Comparison of ENCODE assay signal across 9 mouse cellular contexts in the genomic region with DNA sequence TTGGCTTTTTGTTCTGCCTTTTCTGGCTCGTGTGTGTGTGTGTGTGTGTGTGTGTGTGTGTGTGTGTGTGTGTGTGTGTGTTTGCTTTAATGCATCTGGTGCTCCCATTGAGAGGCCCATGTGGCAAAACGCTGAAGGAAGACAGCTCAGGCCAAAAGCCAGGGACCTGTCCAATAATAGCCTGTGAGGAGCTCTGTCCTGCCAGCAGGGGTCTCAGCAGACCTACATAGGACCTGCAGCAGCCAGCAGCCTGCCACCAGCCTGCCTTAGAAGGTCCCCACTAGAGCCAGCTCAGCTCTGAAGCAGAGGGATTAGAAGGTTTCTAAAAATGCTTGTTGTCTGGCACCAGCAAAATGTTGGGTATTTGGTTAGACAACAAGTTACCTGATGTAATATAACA. TPM values are rescaled to one million over a fixed set of nuclear protein-coding genes. Genes with fewer than 3 reads are reported as not detected.
DNase-seq lines count a peak whose midpoint lies in the region; ATAC-seq and TF ChIP-seq lines count a peak whose summit lies in the region.
"Had no signal": no experiment of that assay in that cellular context is flagged by ENCODE, and none has a peak within 500 bp of the region (broad histone marks: within the 10 kb centered on the region; RNA-seq: fewer than 3 reads in every experiment).

No protein-coding gene starts in this region.

- no peak overlapping the region for H3K27ac ChIP-seq in lung, embryonic 15.5 days
- no peak overlapping the region for H3K27ac ChIP-seq in embryonic facial prominence, embryonic 10.5 days (replicated peaks)
- no peak overlapping the region for H3K27ac ChIP-seq in kidney, postnatal 0 days
- H3K27ac ChIP-seq in midbrain, embryonic 14.5 days (replicated peaks; ENCODE audit: low read depth, low read length): no peak overlapping the region
- H3K27ac ChIP-seq: embryonic facial prominence, embryonic 13.5 days had no signal

- ATAC-seq in lung, embryonic 15.5 days (ENCODE audit: borderline replicate concordance, extremely low read depth, low FRiP score, low TSS enrichment): peak; percentile 65; the same call in 1 of the 2 replicates
- ATAC-seq in kidney, postnatal 0 days (replicated peaks; ENCODE audit: low FRiP score, low read depth): peak; percentile 78
- ATAC-seq in midbrain, embryonic 14.5 days (ENCODE audit: low FRiP score, low TSS enrichment): peak; percentile 69; the same call in 1 of the 2 replicates

- WGBS in lung, embryonic 15.5 days: 4% methylated on average over 2 of the region's 2 CpGs
- WGBS in embryonic facial prominence, embryonic 10.5 days: 32% methylated on average over 2 of the region's 2 CpGs
- 18% methylated on average over 2 of the region's 2 CpGs for WGBS in kidney, postnatal 0 days
- WGBS in midbrain, embryonic 14.5 days: 9% methylated on average over 2 of the region's 2 CpGs

- H3K36me3 ChIP-seq in lung, embryonic 15.5 days: no peaks in the 10 kb centered on the region
- H3K36me3 ChIP-seq in embryonic facial prominence, embryonic 10.5 days (replicated peaks): no peaks in the 10 kb centered on the region
- H3K36me3 ChIP-seq in kidney, postnatal 0 days (ENCODE audit: insufficient read depth, low read length): no peaks in the 10 kb centered on the region
- no peaks in the 10 kb centered on the region for H3K36me3 ChIP-seq in midbrain, embryonic 14.5 days (ENCODE audit: control insufficient read depth, insufficient read depth, low read length)
- H3K36me3 ChIP-seq: embryonic facial prominence, embryonic 13.5 days had no signal

- H3K4me2 ChIP-seq in lung, embryonic 15.5 days: no peak overlapping the region
- no peak overlapping the region for H3K4me2 ChIP-seq in kidney, postnatal 0 days (ENCODE audit: low read length)
- no peak overlapping the region for H3K4me2 ChIP-seq in midbrain, embryonic 14.5 days (ENCODE audit: low read length)
- H3K4me2 ChIP-seq: embryonic facial prominence, embryonic 13.5 days had no signal

- peak; percentile 76 for TF ChIP-seq CTCF in kidney, postnatal 0 days (IDR thresholded peaks at IDR 0.05; ENCODE audit: low read depth)

- no peaks in the 10 kb centered on the region for H3K27me3 ChIP-seq in lung, embryonic 15.5 days
- no peaks in the 10 kb centered on the region for H3K27me3 ChIP-seq in embryonic facial prominence, embryonic 10.5 days (replicated peaks; ENCODE audit: low read depth, poor library complexity, severe bottlenecking)
- no peaks in the 10 kb centered on the region for H3K27me3 ChIP-seq in kidney, postnatal 0 days (ENCODE audit: insufficient read depth, low read length)
- no peaks in the 10 kb centered on the region for H3K27me3 ChIP-seq in midbrain, embryonic 14.5 days (ENCODE audit: control insufficient read depth, insufficient read depth, low read length)
- H3K27me3 ChIP-seq: embryonic facial prominence, embryonic 13.5 days had no signal

- DNase-seq in lung, postnatal 36 days: no peak
- peak; percentile 97 for DNase-seq in brain, adult 2 months (ENCODE audit: low read depth, low spot score)
- DNase-seq in embryonic facial prominence, embryonic 10.5 days (ENCODE audit: low spot score): peak; percentile 57
- peak; percentile 57 for DNase-seq in kidney, postnatal 0 days (ENCODE audit: low spot score)
- DNase-seq in midbrain, embryonic 14.5 days: peak; percentile 76
- DNase-seq in right cerebral cortex, postnatal 25 days: no peak
- no peak for DNase-seq in layer of hippocampus, postnatal 25 days (ENCODE audit: extremely low spot score in 1 of 2, low spot score in 1 of 2)

- H3K9me3 ChIP-seq in lung, embryonic 15.5 days: no peaks in the 10 kb centered on the region
- H3K9me3 ChIP-seq in embryonic facial prominence, embryonic 10.5 days: no peaks in the 10 kb centered on the region
- no peaks in the 10 kb centered on the region for H3K9me3 ChIP-seq in kidney, postnatal 0 days (replicated peaks; ENCODE audit: low read length)
- H3K9me3 ChIP-seq in midbrain, embryonic 14.5 days (ENCODE audit: control insufficient read depth, low read length): no peaks in the 10 kb centered on the region
- H3K9me3 ChIP-seq: embryonic facial prominence, embryonic 13.5 days had no signal

- no peak overlapping the region for H3K9ac ChIP-seq in lung, embryonic 15.5 days
- H3K9ac ChIP-seq in kidney, postnatal 0 days (ENCODE audit: low read depth, low read length): no peak overlapping the region
- no peak overlapping the region for H3K9ac ChIP-seq in midbrain, embryonic 14.5 days (replicated peaks; ENCODE audit: low read length)
- H3K9ac ChIP-seq: embryonic facial prominence, embryonic 13.5 days had no signal

- no peak overlapping the region for H3K4me3 ChIP-seq in lung, embryonic 15.5 days
- no peak overlapping the region for H3K4me3 ChIP-seq in embryonic facial prominence, embryonic 10.5 days
- H3K4me3 ChIP-seq in kidney, postnatal 0 days (replicated peaks; ENCODE audit: low read depth, low read length): no peak overlapping the region
- H3K4me3 ChIP-seq in midbrain, embryonic 14.5 days (replicated peaks; ENCODE audit: low read depth, low read length): no peak overlapping the region
- H3K4me3 ChIP-seq: embryonic facial prominence, embryonic 13.5 days had no signal

- no peaks in the 10 kb centered on the region for H3K4me1 ChIP-seq in lung, embryonic 15.5 days
- H3K4me1 ChIP-seq in embryonic facial prominence, embryonic 10.5 days: peaks cover 3% of the 10 kb centered on the region; the same call in 1 of the 2 replicates
- H3K4me1 ChIP-seq in kidney, postnatal 0 days (replicated peaks; ENCODE audit: insufficient read depth, low read length): no peaks in the 10 kb centered on the region
- H3K4me1 ChIP-seq in midbrain, embryonic 14.5 days (ENCODE audit: control insufficient read depth, insufficient read depth, low read length): no peaks in the 10 kb centered on the region
- H3K4me1 ChIP-seq: embryonic facial prominence, embryonic 13.5 days had no signal

RNA-seq across cellular contexts. Expression of a gene that starts 14.2 kb away (rescaled TPM):
- polyA plus RNA-seq in lung, embryonic 15.5 days (2015; fragmentation: Nextera tagmentation; extraction: Ambion mirVana): 126 and 127 TPM in 2 replicates
- 123 and 134 TPM in 2 replicates for polyA plus RNA-seq in embryonic facial prominence, embryonic 10.5 days (2016; fragmentation: Nextera tagmentation; extraction: Ambion mirVana)
- 138 and 139 TPM in 2 replicates for polyA plus RNA-seq in kidney, postnatal 0 days (2015; fragmentation: Nextera tagmentation; extraction: Ambion mirVana)
- polyA plus RNA-seq in midbrain, embryonic 14.5 days (2014; fragmentation: Nextera tagmentation; extraction: Ambion mirVana): 136 and 137 TPM in 2 replicates
- total RNA-seq in layer of hippocampus, postnatal 25 days (2021): 10 to 100 TPM; 59.3 to 70.8 TPM

RNA-seq across cellular contexts. Expression of a gene that starts 33.5 kb away (rescaled TPM):
- polyA plus RNA-seq in lung, embryonic 15.5 days (2015; fragmentation: Nextera tagmentation; extraction: Ambion mirVana): 0.12 and 0.13 TPM in 2 replicates
- polyA plus RNA-seq in embryonic facial prominence, embryonic 10.5 days (2016; fragmentation: Nextera tagmentation; extraction: Ambion mirVana): 0.16 and 0.19 TPM in 2 replicates
- polyA plus RNA-seq in kidney, postnatal 0 days (2015; fragmentation: Nextera tagmentation; extraction: Ambion mirVana): 2.8 TPM in 2 replicates
- polyA plus RNA-seq in midbrain, embryonic 14.5 days (2014; fragmentation: Nextera tagmentation; extraction: Ambion mirVana): 4.7 and 6.0 TPM in 2 replicates
- total RNA-seq in layer of hippocampus, postnatal 25 days (2021): 10 to 100 TPM; 51.9 to 53.2 TPM

Comparison
In these comparisons a context has a peak if more than half of its experiments do, and no peak if none do; other contexts are left out.
1. DNase-seq: peak in brain, adult 2 months (single experiment), embryonic facial prominence, embryonic 10.5 days (single experiment), kidney, postnatal 0 days (single experiment) and midbrain, embryonic 14.5 days (single experiment); none in lung, postnatal 36 days (single experiment), right cerebral cortex, postnatal 25 days (single experiment) and layer of hippocampus, postnatal 25 days (0 of 2).
2. Peak in every context shown above with its lines, with median percentiles within 50 percentile points of each other: ATAC-seq.